Mouse (Mus musculus) embryonic facial prominence, embryonic 13.5 days (tissue): ENCODE data around the gene Dennd1a. TPM values are rescaled to one million over a fixed set of nuclear protein-coding genes. Genes with fewer than 3 reads are reported as not detected.
"Not testable (repeated sequence)": the region's sequence is repeated elsewhere in the genome, so short reads cannot be mapped to it uniquely, and the experiment has no call there.

ENCODE experiments used
- ATAC-seq: fragments of 200-750 bp; cut with Nextera tagmentation; 2 replicates; pipeline ENCODE4 v1.8.0; 2017; ENCODE audit warnings: low read depth; ENCODE audit not compliant: insufficient number of reproducible peaks, insufficient read depth, low FRiP score, low TSS enrichment
- H3K27ac ChIP-seq: fragments of 300-500 bp; sonication (generic); 2 replicates; pipeline ENCODE4 v1.5.1; 2015; ENCODE audit warnings: moderate library complexity, mild to moderate bottlenecking, inconsistent platforms
- H3K27me3 ChIP-seq: fragments of 300-500 bp; sonication (generic); 2 replicates; pipeline ENCODE4 v1.6.1; 2015; ENCODE audit warnings: mild to moderate bottlenecking, inconsistent platforms
- H3K36me3 ChIP-seq: fragments of 300-500 bp; sonication (generic); 2 replicates; pipeline ENCODE4 v1.6.1; 2015; ENCODE audit warnings: mild to moderate bottlenecking, inconsistent platforms
- H3K4me1 ChIP-seq: fragments of 300-500 bp; sonication (generic); 2 replicates; pipeline ENCODE4 v1.6.1; 2015; ENCODE audit warnings: inconsistent platforms
- H3K4me2 ChIP-seq: fragments of 300-500 bp; sonication (generic); 2 replicates; pipeline ENCODE4 v1.6.1; 2015; ENCODE audit warnings: moderate library complexity, mild to moderate bottlenecking, inconsistent platforms
- H3K4me3 ChIP-seq: fragments of 300-500 bp; sonication (generic); 2 replicates; pipeline ENCODE4 v1.5.1; 2015; ENCODE audit warnings: mild to moderate bottlenecking, inconsistent platforms
- H3K9ac ChIP-seq: fragments of 300-500 bp; sonication (generic); 2 replicates; pipeline ENCODE4 v1.6.1; 2015; ENCODE audit warnings: mild to moderate bottlenecking, inconsistent platforms
- H3K9me3 ChIP-seq: fragments of 300-500 bp; sonication (generic); 2 replicates; pipeline ENCODE4 v1.6.1; 2016; ENCODE audit warnings: inconsistent platforms
- WGBS: fragments of 180-500 bp; shearing (Covaris S2); methylation state at CpG from one replicate; pipeline ENCODE4 v1.1.7; 2015; ENCODE audit warnings: mixed read lengths; 5-methylcytosine and 5-hydroxymethylcytosine counted together
- polyA plus RNA-seq: library from polyadenylated mRNA; unstranded; fragments of >200 nt; fragmentation: Nextera tagmentation; extraction: Ambion mirVana; gene quantifications from 2 replicates; pipeline ENCODE4 v1.2.1, GENCODE M21; 2015

Gene Dennd1a
- polyA plus RNA-seq, 1 experiment from 2014 or later: 15.5 TPM

- no peak overlapping the region for H3K4me2 ChIP-seq
- H3K4me3 ChIP-seq: no peak overlapping the region
- no peaks in the 10 kb centered on the region for H3K27me3 ChIP-seq
- H3K4me1 ChIP-seq: peaks cover 15% of the 10 kb centered on the region
- ATAC-seq: no peak
- H3K36me3 ChIP-seq: no peaks in the 10 kb centered on the region
- H3K27ac ChIP-seq: no peak overlapping the region
- no peak overlapping the region for H3K9ac ChIP-seq
- H3K9me3 ChIP-seq: no peaks in the 10 kb centered on the region
These were observed 345.4 kb downstream of the Dennd1a start for GRCm38 (mm10) chr2:37941741-37942140.

GRCm38 (mm10) chr2:37940845-37941361 lies 346.3 kb downstream of the Dennd1a start:
- Histone ChIP-seq H3K27me3 (no peaks in the 10 kb centered on the region), H3K4me1 (peaks cover 6% of the 10 kb centered on the region), H3K36me3 (0 out of 2 replicates have a peak, but pooled peaks cover 3% of the 10 kb centered on the region), H3K27ac (no peak overlapping the region), H3K4me3 (no peak overlapping the region), H3K9me3 (no peaks in the 10 kb centered on the region), H3K4me2 (no peak overlapping the region), H3K9ac (no peak overlapping the region)
- WGBS: 85% methylated on average over 4 of the region's 4 CpGs
- ATAC-seq: no peak

DNA sequence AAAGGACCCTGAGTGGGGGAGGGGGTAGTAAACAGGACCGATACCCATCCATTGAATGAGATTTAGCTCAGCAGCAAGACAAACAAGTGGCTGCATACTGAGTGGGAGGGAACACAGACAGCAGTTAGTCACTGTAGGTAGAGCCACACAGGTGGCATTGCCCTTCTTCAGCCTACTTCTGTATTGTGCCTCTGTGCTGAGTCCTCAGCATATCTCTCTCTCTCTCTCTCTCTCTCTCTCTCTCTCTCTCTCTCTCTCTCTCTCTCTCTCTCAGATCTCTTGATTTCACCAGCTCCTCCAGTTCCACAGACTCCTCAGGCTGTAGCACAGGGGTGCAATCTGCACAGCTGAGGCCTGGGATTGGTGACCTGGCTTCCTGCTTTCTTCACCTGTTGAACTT lies 347.2 kb downstream of the Dennd1a start:
- Histone ChIP-seq H3K4me2 (no peak overlapping the region), H3K9me3 (no peaks in the 10 kb centered on the region), H3K36me3 (0 out of 2 replicates have a peak, but pooled peaks cover 9% of the 10 kb centered on the region), H3K4me3 (no peak overlapping the region), H3K27ac (no peak overlapping the region), H3K27me3 (no peaks in the 10 kb centered on the region), H3K4me1 (no peaks in the 10 kb centered on the region), H3K9ac (no peak overlapping the region)
- WGBS: 55% methylated on average over 1 of the region's 1 CpGs
- ATAC-seq: no peak

DNA sequence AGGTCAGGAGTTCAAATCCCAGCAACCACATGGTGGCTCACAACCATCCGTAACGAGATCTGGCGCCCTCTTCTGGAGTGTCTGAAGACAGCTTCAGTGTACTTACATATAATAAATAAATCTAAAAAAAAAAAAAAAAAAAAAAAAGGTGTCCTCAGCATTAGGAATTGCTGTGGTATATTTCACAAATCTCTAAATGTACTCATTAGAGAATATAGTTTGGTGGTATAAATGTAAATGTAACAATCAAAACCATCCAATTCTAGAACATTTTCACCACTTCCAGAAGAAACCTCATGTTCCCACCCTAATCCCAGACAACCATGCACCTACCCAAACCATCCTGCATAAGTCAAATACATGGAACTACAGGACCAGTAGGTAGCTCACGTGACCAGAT lies 350.3 kb downstream of the Dennd1a start:
- not testable (repeated sequence) for H3K9me3 ChIP-seq, H3K4me1 ChIP-seq, H3K36me3 ChIP-seq, H3K4me2 ChIP-seq, H3K27ac ChIP-seq, ATAC-seq, H3K4me3 ChIP-seq, H3K27me3 ChIP-seq, H3K9ac ChIP-seq
- 82% methylated on average over 4 of the region's 4 CpGs for WGBS

GRCm38 (mm10) chr2:37932240-37932639 lies 354.9 kb downstream of the Dennd1a start:
- H3K27me3 ChIP-seq: no peaks in the 10 kb centered on the region
- no peak overlapping the region for H3K4me3 ChIP-seq
- 0 out of 2 replicates have a peak, but pooled peaks cover 9% of the 10 kb centered on the region for H3K36me3 ChIP-seq
- peaks cover 9% of the 10 kb centered on the region; the same call in 1 of the 2 replicates for H3K4me1 ChIP-seq
- no peak overlapping the region for H3K9ac ChIP-seq
- H3K4me2 ChIP-seq: no peak overlapping the region
- 94% methylated on average over 1 of the region's 1 CpGs for WGBS
- no peaks in the 10 kb centered on the region for H3K9me3 ChIP-seq
- no peak for ATAC-seq
- no peak overlapping the region for H3K27ac ChIP-seq

DNA sequence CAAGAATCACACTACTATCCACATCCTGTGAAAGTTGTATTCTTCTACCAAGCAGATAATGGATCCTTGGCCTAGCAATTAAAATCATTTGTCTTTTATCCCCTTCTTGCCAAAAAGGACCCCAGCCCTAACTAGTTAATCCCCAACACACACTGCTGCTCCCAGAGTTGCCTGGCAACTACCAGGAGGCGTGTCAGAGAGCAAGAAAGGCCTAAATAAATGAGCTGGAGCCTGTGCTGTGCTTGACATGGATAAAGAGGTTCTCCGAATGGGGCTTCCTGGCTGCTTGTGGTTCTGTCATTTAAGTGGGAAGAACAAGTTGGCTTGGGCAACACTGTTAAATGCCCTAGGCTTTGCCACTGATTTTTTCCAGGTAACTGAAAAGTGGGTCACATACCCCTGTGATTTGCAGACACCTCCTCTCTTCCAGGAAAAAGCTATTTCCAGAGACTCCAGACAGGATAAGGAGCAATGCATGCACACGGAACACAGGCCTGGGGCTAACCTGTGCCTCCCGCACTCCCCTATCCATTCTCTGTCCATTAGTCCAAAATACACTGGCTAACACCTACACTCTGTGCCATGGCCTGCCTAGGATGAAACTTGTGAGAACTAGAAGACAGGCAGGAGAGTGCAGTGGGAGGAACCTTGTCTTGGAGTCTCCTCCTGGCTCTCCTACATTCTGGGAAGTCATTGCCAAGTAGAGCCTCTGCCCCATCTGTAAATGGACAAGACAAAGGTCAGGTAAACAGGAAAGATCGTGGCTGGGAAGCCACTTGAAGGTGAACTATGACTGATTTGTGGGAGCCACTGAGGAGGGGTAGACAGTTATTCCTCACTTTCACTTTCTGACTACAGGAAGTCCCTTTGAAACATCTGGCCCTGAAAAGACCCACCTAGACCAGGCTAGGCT lies 355.9 kb downstream of the Dennd1a start:
- no peak overlapping the region for H3K27ac ChIP-seq
- H3K9me3 ChIP-seq: no peaks in the 10 kb centered on the region
- no peak overlapping the region for H3K4me2 ChIP-seq
- H3K36me3 ChIP-seq: 0 out of 2 replicates have a peak, but pooled peaks cover 9% of the 10 kb centered on the region
- peaks cover 9% of the 10 kb centered on the region; the same call in 1 of the 2 replicates for H3K4me1 ChIP-seq
- no peak overlapping the region for H3K9ac ChIP-seq
- no peaks in the 10 kb centered on the region for H3K27me3 ChIP-seq
- WGBS: 59% methylated on average over 5 of the region's 5 CpGs
- no peak overlapping the region for H3K4me3 ChIP-seq
- ATAC-seq: no peak

DNA sequence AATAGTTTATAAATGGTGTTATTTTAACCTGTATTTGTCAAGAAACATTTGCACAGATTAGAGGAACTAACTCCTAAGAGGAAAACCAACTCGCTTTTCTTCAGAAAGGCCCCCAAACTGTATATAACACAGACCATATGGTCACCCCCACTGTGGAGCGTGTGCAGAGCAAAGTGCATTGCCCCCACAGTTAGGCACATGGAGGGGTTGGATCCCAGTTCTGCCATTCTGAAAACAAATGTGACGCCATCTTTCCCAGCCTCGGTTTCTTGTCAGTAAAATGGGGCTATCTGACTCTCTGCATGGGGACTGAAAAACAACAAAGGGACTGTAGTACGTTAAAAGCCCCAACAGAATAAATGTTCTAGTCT lies 361.1 kb downstream of the Dennd1a start:
- no peak for ATAC-seq
- H3K9me3 ChIP-seq: no peaks in the 10 kb centered on the region
- H3K4me3 ChIP-seq: no peak overlapping the region
- no peak overlapping the region for H3K4me2 ChIP-seq
- WGBS: 63% methylated on average over 5 of the region's 5 CpGs
- no peak overlapping the region for H3K27ac ChIP-seq
- H3K4me1 ChIP-seq: peaks cover 16% of the 10 kb centered on the region
- no peaks in the 10 kb centered on the region for H3K27me3 ChIP-seq
- H3K36me3 ChIP-seq: no peaks in the 10 kb centered on the region
- no peak overlapping the region for H3K9ac ChIP-seq

DNA sequence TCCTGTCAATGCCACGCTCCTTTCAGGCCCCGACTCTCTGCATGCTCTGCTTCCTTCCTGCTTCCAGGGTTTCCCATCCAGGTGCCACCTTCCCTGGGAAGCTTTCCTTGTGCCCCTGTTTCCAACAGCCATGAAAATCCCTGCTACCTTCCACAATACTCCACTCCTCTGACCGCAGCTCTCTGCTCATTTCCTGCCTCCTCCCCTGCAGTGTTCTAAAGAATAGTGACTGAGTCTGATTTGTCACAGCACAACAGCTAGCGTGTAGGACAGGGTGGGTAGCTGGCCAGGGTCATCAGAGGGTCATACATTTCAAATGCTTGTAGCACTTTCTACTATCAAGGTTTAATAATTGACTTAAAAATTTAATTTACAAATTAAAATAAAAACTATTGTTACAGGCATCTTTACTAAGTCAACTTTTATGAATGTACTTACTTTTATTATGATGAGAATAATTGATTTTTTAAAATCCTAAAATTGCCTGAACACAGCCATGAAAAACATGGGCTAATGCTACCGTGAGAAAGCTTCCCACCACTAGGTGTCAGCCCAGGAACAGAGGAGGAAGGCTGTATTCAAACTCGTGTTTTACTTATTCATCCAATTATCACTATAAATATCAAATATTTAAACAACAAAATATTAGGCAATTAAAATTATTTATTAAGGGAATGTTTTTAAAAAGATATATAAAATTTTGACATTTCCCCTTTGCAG lies 361.6 kb downstream of the Dennd1a start:
- no peaks in the 10 kb centered on the region for H3K27me3 ChIP-seq
- H3K4me3 ChIP-seq: no peak overlapping the region
- WGBS: 35% methylated on average over 6 of the region's 6 CpGs
- H3K27ac ChIP-seq: no peak overlapping the region
- H3K9me3 ChIP-seq: no peaks in the 10 kb centered on the region
- no peak for ATAC-seq
- H3K4me2 ChIP-seq: no peak overlapping the region
- H3K4me1 ChIP-seq: peaks cover 13% of the 10 kb centered on the region; the same call in 1 of the 2 replicates
- no peak overlapping the region for H3K9ac ChIP-seq
- H3K36me3 ChIP-seq: no peaks in the 10 kb centered on the region

DNA sequence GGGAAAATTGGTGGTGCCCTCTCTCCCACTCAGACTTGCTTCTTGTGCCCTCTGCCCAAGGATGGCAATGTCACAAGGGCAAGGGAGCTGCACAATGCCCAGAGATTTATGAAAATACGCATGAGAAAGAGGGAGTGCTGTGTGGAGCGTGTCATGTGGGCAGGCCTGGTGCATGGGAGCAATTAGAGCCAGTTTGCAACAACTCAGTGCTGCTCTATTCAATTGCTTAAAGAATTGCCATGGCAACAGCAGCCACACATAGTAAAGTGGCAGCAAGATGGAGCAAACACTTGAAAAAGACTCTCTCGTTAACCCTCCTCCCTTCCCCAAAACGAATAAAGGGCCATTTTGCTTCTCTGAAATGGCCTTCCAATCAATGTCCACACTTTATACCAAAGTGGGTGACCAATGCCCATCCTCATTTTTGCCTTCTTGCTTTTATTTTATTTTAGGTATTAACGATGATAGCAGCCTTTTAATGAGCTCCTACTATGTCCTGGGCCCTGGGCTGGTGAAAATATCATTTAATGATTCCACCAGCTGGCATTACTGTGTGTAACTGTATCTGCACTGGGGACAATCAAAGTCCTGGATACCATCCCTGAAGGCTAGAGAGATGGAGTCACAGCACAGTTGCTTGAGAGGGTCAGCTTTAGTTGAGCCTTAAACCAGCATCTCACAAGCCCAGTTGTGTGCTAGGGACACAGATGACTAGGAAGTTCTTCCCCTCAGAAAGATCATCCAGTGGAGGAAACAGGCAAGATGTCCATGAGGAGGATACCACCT lies 378.3 kb downstream of the Dennd1a start:
- Histone ChIP-seq H3K27me3 (no peaks in the 10 kb centered on the region), H3K27ac (no peak overlapping the region), H3K36me3 (no peaks in the 10 kb centered on the region), H3K4me2 (no peak overlapping the region), H3K9me3 (no peaks in the 10 kb centered on the region), H3K4me1 (peaks cover 4% of the 10 kb centered on the region; the same call in 1 of the 2 replicates), H3K9ac (no peak overlapping the region), H3K4me3 (no peak overlapping the region)
- WGBS: 58% methylated on average over 5 of the region's 5 CpGs
- no peak for ATAC-seq

- H3K9me3 ChIP-seq: no peaks in the 10 kb centered on the region
- H3K36me3 ChIP-seq: no peaks in the 10 kb centered on the region
- H3K9ac ChIP-seq: no peak overlapping the region
- no peak overlapping the region for H3K27ac ChIP-seq
- H3K4me3 ChIP-seq: no peak overlapping the region
- H3K4me1 ChIP-seq: peaks cover 4% of the 10 kb centered on the region; the same call in 1 of the 2 replicates
- no peak overlapping the region for H3K4me2 ChIP-seq
- ATAC-seq: no peak
- H3K27me3 ChIP-seq: no peaks in the 10 kb centered on the region
- 86% methylated on average over 3 of the region's 3 CpGs for WGBS
These were observed 378.9 kb downstream of the Dennd1a start for GRCm38 (mm10) chr2:37908296-37908695.

DNA sequence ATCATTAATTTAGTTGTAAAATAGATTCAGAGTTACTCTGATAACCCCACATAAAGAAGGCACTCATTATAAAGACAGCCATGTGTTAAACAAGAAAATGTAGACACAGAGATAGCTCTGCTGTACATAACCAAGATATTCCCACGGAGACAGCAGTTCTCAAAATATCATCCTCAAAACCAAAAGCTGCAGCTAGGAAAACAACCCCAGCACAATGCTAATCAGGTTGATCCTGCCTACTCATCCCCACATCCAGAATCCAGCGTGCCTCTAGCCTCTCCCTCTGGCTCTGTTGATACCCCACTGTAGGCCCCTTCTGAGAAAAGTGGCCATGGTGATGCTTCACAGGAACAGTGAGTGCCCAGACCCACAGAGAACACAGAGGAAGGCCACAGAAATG lies 380.9 kb downstream of the Dennd1a start:
- WGBS: 72% methylated on average over 2 of the region's 2 CpGs
- H3K4me1 ChIP-seq: peaks cover 4% of the 10 kb centered on the region; the same call in 1 of the 2 replicates
- H3K27me3 ChIP-seq: no peaks in the 10 kb centered on the region
- H3K4me3 ChIP-seq: no peak overlapping the region
- no peaks in the 10 kb centered on the region for H3K36me3 ChIP-seq
- no peak overlapping the region for H3K9ac ChIP-seq
- H3K9me3 ChIP-seq: no peaks in the 10 kb centered on the region
- ATAC-seq: no peak
- H3K27ac ChIP-seq: no peak overlapping the region
- H3K4me2 ChIP-seq: no peak overlapping the region
